Mouse (Mus musculus): Measurements from ENCODE around the gene Vmn2r57. TPM values are rescaled to one million over a fixed set of nuclear protein-coding genes. Genes with fewer than 3 reads are reported as not detected.
A peak's percentile ranks its signal among the peaks of the same experiment; 100 is the strongest.
"Not testable (repeated sequence)": the region's sequence is repeated elsewhere in the genome, so short reads cannot be mapped to it uniquely, and the experiment has no call there.

Gene Vmn2r57
- 0.29 and 0.34 TPM in 2 replicates for polyA plus RNA-seq (2015; fragmentation: Nextera tagmentation; extraction: Ambion mirVana)

GRCm38 (mm10) chr7:41448596-41448995 lies at the start of gene Vmn2r57:
TSS of gene Vmn2r57 (minus strand) at chr7:41448696.
- 86% methylated on average over 1 of the region's 1 CpGs for WGBS
- H3K27ac ChIP-seq; H3K36me3 ChIP-seq; H3K4me2 ChIP-seq; H3K9me3 ChIP-seq; H3K9ac ChIP-seq; H3K4me1 ChIP-seq (replicated peaks); H3K27me3 ChIP-seq; H3K4me3 ChIP-seq; ATAC-seq (ENCODE audit: low FRiP score): not testable (repeated sequence)

GRCm38 (mm10) chr7:41497871-41498270 lies 49.4 kb upstream of the Vmn2r57 start:
- Histone ChIP-seq H3K27ac (no peak overlapping the region), H3K9me3 (peaks cover 10% of the 10 kb centered on the region), H3K4me3 (no peak overlapping the region), H3K27me3 (no peaks in the 10 kb centered on the region), H3K36me3 (peaks cover 12% of the 10 kb centered on the region; the same call in 1 of the 2 replicates), H3K4me1 (replicated peaks) (no peaks in the 10 kb centered on the region; the same call in 1 of the 2 replicates), H3K4me2 (no peak overlapping the region), H3K9ac (no peak overlapping the region)
- WGBS = 96% methylated on average over 2 of the region's 2 CpGs
- no peak for ATAC-seq (ENCODE audit: low FRiP score)

GRCm38 (mm10) chr7:41451864-41452263 lies 3.4 kb upstream of the Vmn2r57 start:
- H3K4me2 ChIP-seq = peak overlapping the region; percentile 32; the same call in 1 of the 2 replicates
- H3K9ac ChIP-seq = no peak overlapping the region
- no peak overlapping the region for H3K27ac ChIP-seq
- 0 out of 2 replicates have a peak, but pooled peaks cover 3% of the 10 kb centered on the region for H3K9me3 ChIP-seq
- H3K4me3 ChIP-seq = peak overlapping the region; percentile 11; the same call in 1 of the 2 replicates
- WGBS = 13% methylated on average over 10 of the region's 10 CpGs
- no peaks in the 10 kb centered on the region for H3K27me3 ChIP-seq
- H3K4me1 ChIP-seq (replicated peaks) = no peaks in the 10 kb centered on the region
- H3K36me3 ChIP-seq = no peaks in the 10 kb centered on the region
- peak; percentile 28; the same call in 1 of the 2 replicates for ATAC-seq (ENCODE audit: low FRiP score)

- no peaks in the 10 kb centered on the region for H3K27me3 ChIP-seq
- H3K9me3 ChIP-seq = no peaks in the 10 kb centered on the region
- H3K27ac ChIP-seq = no peak overlapping the region
- no peak overlapping the region for H3K9ac ChIP-seq
- WGBS = 73% methylated on average over 4 of the region's 4 CpGs
- peak overlapping the region; percentile 37; the same call in 1 of the 2 replicates for H3K4me2 ChIP-seq
- H3K4me1 ChIP-seq (replicated peaks) = no peaks in the 10 kb centered on the region
- no peaks in the 10 kb centered on the region for H3K36me3 ChIP-seq
- no peak for ATAC-seq (ENCODE audit: low FRiP score)
- H3K4me3 ChIP-seq = no peak overlapping the region
Measured at GRCm38 (mm10) chr7:41394130-41394529, 54.4 kb downstream of the Vmn2r57 start.

- Histone ChIP-seq H3K27ac (peak within 1 kb of the TSS; percentile 93), H3K4me3 (peak within 1 kb of the TSS; percentile 61), H3K4me2 (peak within 1 kb of the TSS; percentile 58), H3K27me3 (no peaks in the 10 kb centered on the region), H3K9ac (peak within 1 kb of the TSS; percentile 72), H3K9me3 (no peaks in the 10 kb centered on the region), H3K36me3 (no peaks in the 10 kb centered on the region), H3K4me1 (replicated peaks) (no peaks in the 10 kb centered on the region)
- ATAC-seq (ENCODE audit: low FRiP score) = peak; percentile 99
- WGBS = under 1% methylated on average over 25 of the region's 25 CpGs
Measured at GRCm38 (mm10) chr7:41393048-41393971, 55.2 kb downstream of the Vmn2r57 start, which contains the start of gene AI987944. TSS of gene AI987944 (minus strand) at chr7:41393379.

Other genes starting within 250 kb of the Vmn2r57 start
- 6.9 and 7.3 TPM in 2 replicates for gene AI987944, start 55.3 kb downstream of the Vmn2r57 start, polyA plus RNA-seq (2015; fragmentation: Nextera tagmentation; extraction: Ambion mirVana)
- gene Gm20449, start 50.7 kb upstream of the Vmn2r57 start, polyA plus RNA-seq (2015; fragmentation: Nextera tagmentation; extraction: Ambion mirVana) = 0.06 and 0.09 TPM in 2 replicates
- gene AW146154, start 51.2 kb upstream of the Vmn2r57 start, polyA plus RNA-seq (2015; fragmentation: Nextera tagmentation; extraction: Ambion mirVana) = 4.8 and 5.0 TPM in 2 replicates
- gene Gm6871, start 125.0 kb upstream of the Vmn2r57 start, polyA plus RNA-seq (2015; fragmentation: Nextera tagmentation; extraction: Ambion mirVana) = not detected in 2 replicates
- gene 2610021A01Rik, start 150.5 kb upstream of the Vmn2r57 start, polyA plus RNA-seq (2015; fragmentation: Nextera tagmentation; extraction: Ambion mirVana) = 14.5 and 15.0 TPM in 2 replicates
- gene Zfp788, start 184.5 kb upstream of the Vmn2r57 start, polyA plus RNA-seq (2015; fragmentation: Nextera tagmentation; extraction: Ambion mirVana) = 22.9 and 24.4 TPM in 2 replicates

All from hindbrain, embryonic 13.5 days (tissue).